Comparison of ENCODE assay signal across 8 mouse cellular contexts in genomic region chr10:63582608-63583007, GRCm38 (mm10).
DNase-seq lines count a peak whose midpoint lies in the region; ATAC-seq lines count a peak whose summit lies in the region.

No protein-coding gene starts in this region.

- H3K27me3 ChIP-seq in embryonic facial prominence, embryonic 11.5 days (ENCODE audit: control insufficient read depth, insufficient read depth, low read length) = no peaks in the 10 kb centered on the region
- 0 out of 2 replicates have a peak, but pooled peaks cover 5% of the 10 kb centered on the region for H3K27me3 ChIP-seq in limb, embryonic 10.5 days (ENCODE audit: low read depth, poor library complexity, severe bottlenecking)
- H3K27me3 ChIP-seq in midbrain, embryonic 15.5 days (replicated peaks) = no peaks in the 10 kb centered on the region

- ATAC-seq in CD4-positive, CD25-positive, alpha-beta regulatory T cell, adult 4 months = no peak
- peak; percentile 48; the same call in 1 of the 2 replicates for ATAC-seq in embryonic facial prominence, embryonic 11.5 days (replicated peaks; ENCODE audit: insufficient number of reproducible peaks, low FRiP score, low TSS enrichment, low read depth)
- ATAC-seq in granulocyte monocyte progenitor cell, adult 5-6 weeks (replicated peaks; ENCODE audit: poor library complexity, severe bottlenecking) = peak; percentile 97
- peak; percentile 85 for ATAC-seq in midbrain, embryonic 15.5 days (replicated peaks)

- no peak overlapping the region for H3K9ac ChIP-seq in embryonic facial prominence, embryonic 11.5 days (replicated peaks; ENCODE audit: low read length)
- no peak overlapping the region for H3K9ac ChIP-seq in midbrain, embryonic 15.5 days

- H3K27ac ChIP-seq in embryonic facial prominence, embryonic 11.5 days (replicated peaks; ENCODE audit: low read depth, low read length) = no peak overlapping the region
- no peak overlapping the region for H3K27ac ChIP-seq in limb, embryonic 10.5 days
- no peak overlapping the region for H3K27ac ChIP-seq in midbrain, embryonic 15.5 days

- no peaks in the 10 kb centered on the region for H3K9me3 ChIP-seq in embryonic facial prominence, embryonic 11.5 days (replicated peaks; ENCODE audit: control insufficient read depth, low read length)
- no peaks in the 10 kb centered on the region for H3K9me3 ChIP-seq in limb, embryonic 10.5 days (replicated peaks)
- H3K9me3 ChIP-seq in midbrain, embryonic 15.5 days = no peaks in the 10 kb centered on the region

- no peak overlapping the region for H3K4me3 ChIP-seq in embryonic facial prominence, embryonic 11.5 days (ENCODE audit: low read depth, low read length)
- H3K4me3 ChIP-seq in limb, embryonic 10.5 days = no peak overlapping the region
- H3K4me3 ChIP-seq in midbrain, embryonic 15.5 days = no peak overlapping the region

- 11% methylated on average over 14 of the region's 14 CpGs for WGBS in embryonic facial prominence, embryonic 11.5 days
- 16% methylated on average over 14 of the region's 14 CpGs for WGBS in limb, embryonic 10.5 days
- 9% methylated on average over 14 of the region's 14 CpGs for WGBS in midbrain, embryonic 15.5 days

- H3K4me1 ChIP-seq in embryonic facial prominence, embryonic 11.5 days (ENCODE audit: control insufficient read depth, insufficient read depth, low read length) = no peaks in the 10 kb centered on the region
- H3K4me1 ChIP-seq in limb, embryonic 10.5 days = no peaks in the 10 kb centered on the region
- no peaks in the 10 kb centered on the region for H3K4me1 ChIP-seq in midbrain, embryonic 15.5 days

- DNase-seq in CD4-positive, CD25-positive, alpha-beta regulatory T cell, adult 2 months (ENCODE audit: low read depth, low spot score) = peak; percentile 68
- peak; percentile 90 for DNase-seq in embryonic facial prominence, embryonic 11.5 days (ENCODE audit: low spot score)
- DNase-seq in kidney, adult 18-20 months = peak; percentile 81
- peak; percentile 85 for DNase-seq in limb, embryonic 10.5 days (ENCODE audit: low spot score)
- DNase-seq in spleen, adult 18-20 months = peak; percentile 9 to 64

- H3K36me3 ChIP-seq in embryonic facial prominence, embryonic 11.5 days (replicated peaks; ENCODE audit: control insufficient read depth, insufficient read depth, low read depth, low read length) = no peaks in the 10 kb centered on the region
- H3K36me3 ChIP-seq in limb, embryonic 10.5 days = no peaks in the 10 kb centered on the region
- no peaks in the 10 kb centered on the region for H3K36me3 ChIP-seq in midbrain, embryonic 15.5 days (replicated peaks)

- no peak overlapping the region for H3K4me2 ChIP-seq in embryonic facial prominence, embryonic 11.5 days (ENCODE audit: low read depth, low read length)
- peak overlapping the region; percentile 9; the same call in 1 of the 2 replicates for H3K4me2 ChIP-seq in midbrain, embryonic 15.5 days

Comparison
In these comparisons a context has a peak if more than half of its experiments do, and no peak if none do; other contexts are left out.
1. DNase-seq: peak in every context shown above with its lines; median percentile 90 in embryonic facial prominence, embryonic 11.5 days; 85 in limb, embryonic 10.5 days; 81 in kidney, adult 18-20 months; 68 in CD4-positive, CD25-positive, alpha-beta regulatory T cell, adult 2 months; 36 in spleen, adult 18-20 months.